Mouse (Mus musculus) midbrain, embryonic 15.5 days (tissue): ENCODE data around the gene Slc35g3. TPM values are rescaled to one million over a fixed set of nuclear protein-coding genes. Genes with fewer than 3 reads are reported as not detected.
A peak's percentile ranks its signal among the peaks of the same experiment; 100 is the strongest.

ENCODE experiments used
- ATAC-seq: fragments of 200-750 bp; cut with Nextera tagmentation; replicated peaks from 2 replicates; pipeline ENCODE4 v1.8.0; 2017; ENCODE audit warnings: moderate TSS enrichment
- H3K27ac ChIP-seq: fragments of 300-500 bp; sonication (generic); 2 replicates; pipeline ENCODE4 v1.5.1; 2015; ENCODE audit warnings: mild to moderate bottlenecking, inconsistent platforms
- H3K27me3 ChIP-seq: fragments of 300-500 bp; sonication (generic); replicated peaks from 2 replicates; pipeline ENCODE4 v1.6.1; 2015; ENCODE audit warnings: inconsistent platforms
- H3K36me3 ChIP-seq: fragments of 300-500 bp; sonication (generic); replicated peaks from 2 replicates; pipeline ENCODE4 v1.6.1; 2015; ENCODE audit warnings: inconsistent platforms
- H3K4me1 ChIP-seq: fragments of 300-500 bp; sonication (generic); 2 replicates; pipeline ENCODE4 v1.6.1; 2015; ENCODE audit warnings: inconsistent platforms
- H3K4me2 ChIP-seq: fragments of 300-500 bp; sonication (generic); 2 replicates; pipeline ENCODE4 v1.6.1; 2015; ENCODE audit warnings: inconsistent platforms, mild to moderate bottlenecking, moderate library complexity
- H3K4me3 ChIP-seq: fragments of 300-500 bp; sonication (generic); 2 replicates; pipeline ENCODE4 v1.5.1; 2015; ENCODE audit warnings: mild to moderate bottlenecking, inconsistent platforms
- H3K9ac ChIP-seq: fragments of 300-500 bp; sonication (generic); 2 replicates; pipeline ENCODE4 v1.6.1; 2015; ENCODE audit warnings: mild to moderate bottlenecking, inconsistent platforms
- H3K9me3 ChIP-seq: fragments of 300-500 bp; sonication (generic); 2 replicates; pipeline ENCODE4 v1.6.1; 2016; ENCODE audit warnings: inconsistent platforms
- WGBS: fragments of 180-500 bp; shearing (Covaris S2); methylation state at CpG from one replicate; pipeline ENCODE4 v1.1.7; 2015; ENCODE audit warnings: mixed read lengths; 5-methylcytosine and 5-hydroxymethylcytosine counted together
- polyA plus RNA-seq: library from polyadenylated mRNA; unstranded; fragments of >200 nt; fragmentation: Nextera tagmentation; extraction: Ambion mirVana; gene quantifications from 2 replicates; pipeline ENCODE4 v1.2.1, GENCODE M21; 2015

Slc35g3 gene
- polyA plus RNA-seq, 1 experiment from 2014 or later: 0.17 TPM

- no peak for ATAC-seq
- Histone ChIP-seq H3K4me2 (no peak overlapping the region), H3K9me3 (no peaks in the 10 kb centered on the region), H3K4me1 (no peaks in the 10 kb centered on the region), H3K36me3 (peaks cover 6% of the 10 kb centered on the region; the same call in 1 of the 2 replicates), H3K27ac (no peak overlapping the region), H3K9ac (no peak overlapping the region), H3K4me3 (no peak overlapping the region), H3K27me3 (no peaks in the 10 kb centered on the region)
- 67% methylated on average over 23 of the region's 23 CpGs for WGBS
Measured at GRCm38 (mm10) chr11:69778258-69778982, 16.7 kb upstream of the Slc35g3 start.

DNA sequence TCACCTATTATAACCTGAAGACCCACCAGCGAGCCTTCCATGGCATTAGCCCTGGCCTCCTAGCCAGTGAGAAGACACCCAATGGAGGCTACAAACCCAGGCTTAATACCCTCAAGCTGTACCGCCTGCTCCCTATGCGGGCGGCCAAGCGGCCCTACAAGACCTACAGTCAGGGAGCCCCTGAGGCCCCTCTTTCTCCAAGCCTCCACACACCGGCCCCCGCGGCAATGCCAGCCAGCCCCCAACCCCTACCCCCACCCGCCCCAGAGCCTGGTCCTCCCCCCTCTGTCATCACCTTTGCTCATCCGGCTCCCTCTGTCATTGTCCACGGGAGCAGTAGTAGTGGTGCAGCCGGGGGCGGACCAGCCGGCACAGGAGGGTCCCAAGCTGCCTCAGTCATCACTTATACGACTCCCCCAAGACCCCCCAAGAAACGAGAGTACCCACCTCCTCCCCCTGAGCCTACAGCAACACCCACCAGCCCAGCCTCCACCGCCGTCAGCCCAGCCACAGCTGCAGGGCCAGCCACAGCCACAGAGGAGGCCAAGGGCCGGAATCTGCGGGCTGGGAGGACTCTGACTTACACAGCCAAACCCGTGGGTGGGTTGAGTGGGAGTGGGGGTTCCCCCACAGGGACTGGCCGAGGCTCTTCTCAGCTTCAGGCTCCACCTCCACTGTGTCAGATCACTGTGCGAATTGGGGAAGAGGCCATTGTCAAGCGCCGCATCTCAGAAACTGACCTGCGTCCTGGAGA is 15.9 kb upstream of the Slc35g3 start:
- Histone ChIP-seq H3K9ac (no peak overlapping the region), H3K27ac (no peak overlapping the region), H3K27me3 (no peaks in the 10 kb centered on the region), H3K9me3 (no peaks in the 10 kb centered on the region), H3K36me3 (peaks cover 6% of the 10 kb centered on the region; the same call in 1 of the 2 replicates), H3K4me1 (no peaks in the 10 kb centered on the region), H3K4me3 (no peak overlapping the region), H3K4me2 (no peak overlapping the region)
- 66% methylated on average over 26 of the region's 26 CpGs for WGBS
- ATAC-seq: no peak

DNA sequence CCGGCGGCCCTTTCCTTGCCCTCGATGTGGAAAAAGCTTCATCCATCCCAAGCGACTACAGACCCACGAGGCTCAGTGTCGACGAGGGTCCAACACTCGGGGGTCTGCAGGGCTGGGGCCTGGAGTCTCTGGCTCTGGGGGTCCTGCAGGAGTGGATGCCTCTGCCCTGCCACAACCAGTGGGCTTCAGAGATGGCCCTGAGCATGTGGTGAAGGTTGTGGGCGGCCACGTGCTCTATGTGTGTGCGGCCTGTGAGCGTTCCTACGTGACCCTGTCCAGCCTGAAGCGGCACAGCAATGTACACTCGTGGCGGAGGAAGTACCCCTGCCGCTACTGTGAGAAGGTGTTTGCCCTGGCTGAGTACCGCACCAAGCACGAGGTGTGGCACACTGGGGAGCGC is 14.7 kb upstream of the Slc35g3 start:
- Histone ChIP-seq H3K36me3 (peaks cover 6% of the 10 kb centered on the region; the same call in 1 of the 2 replicates), H3K27me3 (no peaks in the 10 kb centered on the region), H3K4me1 (no peaks in the 10 kb centered on the region), H3K9me3 (no peaks in the 10 kb centered on the region), H3K9ac (no peak overlapping the region), H3K4me3 (no peak overlapping the region), H3K4me2 (no peak overlapping the region), H3K27ac (no peak overlapping the region)
- WGBS: 87% methylated on average over 20 of the region's 20 CpGs
- 0 out of 2 replicates have a peak, but pooled peaks have one; percentile 39 for ATAC-seq

- 63% methylated on average over 10 of the region's 10 CpGs for WGBS
- H3K27ac ChIP-seq: no peak overlapping the region
- H3K36me3 ChIP-seq: peaks cover 6% of the 10 kb centered on the region; the same call in 1 of the 2 replicates
- no peaks in the 10 kb centered on the region for H3K4me1 ChIP-seq
- H3K9me3 ChIP-seq: no peaks in the 10 kb centered on the region
- no peak overlapping the region for H3K4me2 ChIP-seq
- H3K9ac ChIP-seq: no peak overlapping the region
- H3K27me3 ChIP-seq: no peaks in the 10 kb centered on the region
- ATAC-seq: no peak
- H3K4me3 ChIP-seq: no peak overlapping the region
Measured at GRCm38 (mm10) chr11:69775716-69776115, 13.9 kb upstream of the Slc35g3 start.

GRCm38 (mm10) chr11:69774961-69775360 is 13.2 kb upstream of the Slc35g3 start:
- no peak for ATAC-seq
- 46% methylated on average over 5 of the region's 5 CpGs for WGBS
- no peak overlapping the region for H3K27ac ChIP-seq
- no peak overlapping the region for H3K4me3 ChIP-seq
- no peak overlapping the region for H3K4me2 ChIP-seq
- H3K4me1 ChIP-seq: no peaks in the 10 kb centered on the region
- H3K27me3 ChIP-seq: no peaks in the 10 kb centered on the region
- no peak overlapping the region for H3K9ac ChIP-seq
- peaks cover 6% of the 10 kb centered on the region; the same call in 1 of the 2 replicates for H3K36me3 ChIP-seq
- H3K9me3 ChIP-seq: no peaks in the 10 kb centered on the region

- no peak for ATAC-seq
- peak overlapping the region; percentile 73 for H3K4me2 ChIP-seq
- H3K9ac ChIP-seq: no peak overlapping the region
- WGBS: 67% methylated on average over 4 of the region's 4 CpGs
- H3K4me3 ChIP-seq: no peak overlapping the region
- H3K4me1 ChIP-seq: peaks cover 25% of the 10 kb centered on the region
- no peaks in the 10 kb centered on the region for H3K27me3 ChIP-seq
- no peaks in the 10 kb centered on the region for H3K36me3 ChIP-seq
- no peaks in the 10 kb centered on the region for H3K9me3 ChIP-seq
- no peak overlapping the region for H3K27ac ChIP-seq
Measured at GRCm38 (mm10) chr11:69767625-69767909, 5.8 kb upstream of the Slc35g3 start.

DNA sequence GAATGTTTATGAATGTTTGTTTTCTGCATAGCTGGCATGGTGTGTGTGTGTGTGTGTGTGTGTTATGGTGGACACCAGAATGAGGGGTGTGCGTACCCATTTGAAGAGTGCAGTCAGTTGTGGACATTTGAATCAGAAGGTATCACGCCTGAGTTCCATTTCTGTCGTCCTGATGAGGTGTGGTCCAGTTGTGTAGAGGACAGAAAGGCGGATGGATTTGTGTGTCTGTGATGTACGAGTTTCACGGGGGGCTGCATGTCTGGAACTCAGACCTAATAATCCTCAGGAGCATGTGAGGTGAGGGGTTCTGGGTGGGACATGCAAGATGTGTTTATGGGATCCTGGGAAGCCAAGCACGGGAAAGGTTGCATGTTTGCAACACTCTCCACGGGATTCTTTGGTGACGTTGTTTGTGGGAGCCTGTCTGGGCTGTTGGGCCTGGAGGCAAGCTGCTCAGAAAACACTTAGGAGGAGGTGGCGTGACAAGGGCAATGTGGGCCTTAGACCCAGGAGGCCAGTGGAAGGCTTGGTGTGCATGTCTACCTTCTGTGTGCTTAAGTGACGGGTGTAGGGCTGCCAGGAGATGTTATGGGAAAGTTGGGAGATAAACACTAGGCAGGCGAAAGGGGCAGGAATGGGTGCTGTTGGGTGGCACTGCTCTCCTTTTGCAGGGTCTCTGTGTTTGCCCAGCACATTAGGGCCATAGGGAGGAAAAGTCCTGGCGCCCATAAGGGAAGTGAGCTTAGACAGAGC is 5.3 kb upstream of the Slc35g3 start:
- no peak for ATAC-seq
- no peaks in the 10 kb centered on the region for H3K9me3 ChIP-seq
- H3K9ac ChIP-seq: peak overlapping the region; percentile 95; the same call in 1 of the 2 replicates
- peak overlapping the region; percentile 85 for H3K27ac ChIP-seq
- peak overlapping the region; percentile 73 for H3K4me2 ChIP-seq
- WGBS: 62% methylated on average over 13 of the region's 13 CpGs
- H3K27me3 ChIP-seq: no peaks in the 10 kb centered on the region
- H3K4me1 ChIP-seq: peaks cover 25% of the 10 kb centered on the region
- H3K36me3 ChIP-seq: no peaks in the 10 kb centered on the region
- H3K4me3 ChIP-seq: peak overlapping the region; percentile 92

DNA sequence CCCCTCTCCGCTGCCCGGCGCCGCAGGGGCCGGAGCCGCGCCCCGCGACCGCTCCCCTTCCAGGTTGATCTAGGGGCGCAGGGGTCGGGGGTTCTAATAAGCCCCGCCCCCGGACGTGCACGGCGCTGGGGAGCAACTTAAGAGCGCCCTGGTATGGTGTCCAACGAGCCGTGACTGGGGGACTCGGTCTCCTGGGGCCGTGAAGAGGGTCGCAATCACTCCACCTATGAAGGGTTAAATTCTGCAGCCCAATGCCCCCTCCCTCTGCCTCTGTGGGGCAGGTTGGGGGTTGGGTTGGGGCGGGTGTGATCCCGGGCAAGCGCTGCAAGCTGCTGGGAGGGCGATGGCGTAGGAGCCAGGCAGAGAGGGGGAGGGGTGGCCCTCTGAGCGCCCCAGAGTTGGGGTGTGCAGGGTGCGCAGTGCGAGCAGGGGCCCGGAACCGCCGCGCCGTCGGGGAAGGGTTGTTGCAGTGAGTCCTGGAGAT is 4.4 kb upstream of the Slc35g3 start:
- under 1% methylated on average over 35 of the region's 37 CpGs for WGBS
- peak; percentile 85 for ATAC-seq
- Histone ChIP-seq H3K27me3 (no peaks in the 10 kb centered on the region), H3K9ac (peak overlapping the region; percentile 95), H3K4me1 (peaks cover 25% of the 10 kb centered on the region), H3K4me3 (peak overlapping the region; percentile 92), H3K27ac (peak overlapping the region; percentile 85), H3K36me3 (no peaks in the 10 kb centered on the region), H3K9me3 (no peaks in the 10 kb centered on the region), H3K4me2 (peak overlapping the region; percentile 73)

GRCm38 (mm10) chr11:69765221-69766125 is 3.7 kb upstream of the Slc35g3 start, which contains the start of gene Zbtb4:
Zbtb4 (plus strand) TSS chr11:69765912.
- peak within 1 kb of the TSS; percentile 85 for H3K27ac ChIP-seq
- H3K36me3 ChIP-seq: no peaks in the 10 kb centered on the region
- no peaks in the 10 kb centered on the region for H3K27me3 ChIP-seq
- no peaks in the 10 kb centered on the region for H3K9me3 ChIP-seq
- H3K4me1 ChIP-seq: peaks cover 30% of the 10 kb centered on the region
- H3K9ac ChIP-seq: peak within 1 kb of the TSS; percentile 95
- 22% methylated on average over 31 of the region's 55 CpGs for WGBS
- ATAC-seq: peak; percentile 72
- H3K4me2 ChIP-seq: peak within 1 kb of the TSS; percentile 73
- peak within 1 kb of the TSS; percentile 92 for H3K4me3 ChIP-seq

DNA sequence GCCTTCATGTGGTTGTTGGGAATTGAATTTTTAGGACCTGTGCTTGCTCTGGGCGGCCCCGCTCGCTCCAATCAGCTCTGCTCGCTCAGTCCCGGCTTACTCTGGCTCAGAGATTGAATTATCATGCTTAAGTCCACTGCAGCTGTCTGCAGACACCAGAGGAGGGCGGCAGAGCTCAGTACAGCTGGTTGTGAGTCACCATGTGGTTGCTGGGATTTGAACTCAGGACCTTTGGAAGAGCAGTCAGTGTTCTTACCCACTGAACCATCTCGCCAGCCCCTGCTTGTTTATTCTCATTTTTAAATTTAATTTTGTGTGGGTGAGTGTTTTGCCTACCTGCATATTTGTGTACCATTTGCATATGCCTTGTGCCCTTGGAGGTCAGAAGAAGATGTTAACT is 1.8 kb upstream of the Slc35g3 start:
- H3K9ac ChIP-seq: no peak overlapping the region
- WGBS: 64% methylated on average over 7 of the region's 7 CpGs

GRCm38 (mm10) chr11:69760901-69761200 is 917 bp downstream of the Slc35g3 start:
- Histone ChIP-seq H3K9me3 (no peaks in the 10 kb centered on the region), H3K9ac (peak overlapping the region; percentile 76; the same call in 1 of the 2 replicates), H3K27ac (peak overlapping the region; percentile 99), H3K4me1 (peaks cover 40% of the 10 kb centered on the region), H3K4me3 (no peak overlapping the region), H3K4me2 (no peak overlapping the region; the same call in 1 of the 2 replicates), H3K27me3 (no peaks in the 10 kb centered on the region), H3K36me3 (no peaks in the 10 kb centered on the region)
- no peak for ATAC-seq
- 94% methylated on average over 7 of the region's 7 CpGs for WGBS

More for the DNA sequence above, 1.8 kb upstream of the Slc35g3 start:
- no peak overlapping the region for H3K4me3 ChIP-seq
- H3K27me3 ChIP-seq: no peaks in the 10 kb centered on the region
- no peak overlapping the region for H3K27ac ChIP-seq
- no peak overlapping the region for H3K4me2 ChIP-seq
- no peaks in the 10 kb centered on the region for H3K9me3 ChIP-seq
- no peaks in the 10 kb centered on the region for H3K36me3 ChIP-seq
- ATAC-seq: no peak
- H3K4me1 ChIP-seq: peaks cover 41% of the 10 kb centered on the region
